Mouse (Mus musculus) layer of hippocampus, postnatal 10 days (tissue): Measurements from ENCODE around the gene Sp1. TPM values are rescaled to one million over a fixed set of nuclear protein-coding genes. Genes with fewer than 3 reads are reported as not detected.

Experiments
- DNase-seq, 2 experiments: peaks; one replicate each; pipeline ENCODE4 v3.0.0; 2021; ENCODE audit warnings: low spot score in 2 of 2
- total RNA-seq, 2 experiments: library from RNA; stranded (reverse); gene quantifications; 2 replicates each; pipeline ENCODE4 v1.2.3; 2021

Gene Sp1
- total RNA-seq, 2 experiments from 2014 or later, result 26.2 to 27.6 TPM

DNA sequence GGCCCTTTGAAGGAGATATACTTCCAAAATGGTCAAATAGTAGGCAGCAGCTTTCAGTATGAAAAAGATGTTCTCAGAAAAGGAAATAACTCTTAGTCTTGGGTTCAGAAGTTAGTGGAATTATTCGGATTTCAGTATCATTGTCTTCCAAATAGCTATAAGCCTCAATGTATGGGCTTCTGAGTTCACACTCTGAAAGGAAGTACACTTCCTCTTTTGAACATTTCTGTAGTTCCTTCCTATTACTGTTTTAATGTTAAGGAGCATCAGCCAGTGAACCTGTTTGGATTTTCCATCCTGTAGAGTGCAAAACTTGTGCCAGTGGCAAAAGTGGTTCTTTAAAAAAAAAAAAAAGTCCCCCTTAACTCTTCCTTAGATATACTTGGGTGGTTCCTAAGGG lies 26.1 kb downstream of the Sp1 start:
- no peak for DNase-seq

DNA sequence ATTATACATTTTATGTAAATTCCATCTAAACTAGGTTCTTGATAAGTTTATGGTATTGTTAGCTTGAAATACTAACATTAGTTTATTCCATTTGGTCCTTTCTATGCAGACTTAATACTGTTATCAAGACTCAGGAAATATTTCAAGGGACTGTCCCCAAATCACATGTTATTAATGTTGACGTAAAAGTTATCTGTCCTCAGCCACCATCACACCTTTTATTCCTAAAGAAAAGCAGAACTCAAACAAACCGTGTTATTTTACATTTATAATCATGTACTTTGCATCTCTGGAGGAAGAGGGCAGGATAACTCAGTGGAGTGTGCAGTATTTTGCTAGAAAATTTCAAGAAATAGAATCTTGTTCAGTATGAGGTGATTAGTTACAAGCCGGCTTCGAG lies 27.2 kb downstream of the Sp1 start:
- no peak for DNase-seq

DNA sequence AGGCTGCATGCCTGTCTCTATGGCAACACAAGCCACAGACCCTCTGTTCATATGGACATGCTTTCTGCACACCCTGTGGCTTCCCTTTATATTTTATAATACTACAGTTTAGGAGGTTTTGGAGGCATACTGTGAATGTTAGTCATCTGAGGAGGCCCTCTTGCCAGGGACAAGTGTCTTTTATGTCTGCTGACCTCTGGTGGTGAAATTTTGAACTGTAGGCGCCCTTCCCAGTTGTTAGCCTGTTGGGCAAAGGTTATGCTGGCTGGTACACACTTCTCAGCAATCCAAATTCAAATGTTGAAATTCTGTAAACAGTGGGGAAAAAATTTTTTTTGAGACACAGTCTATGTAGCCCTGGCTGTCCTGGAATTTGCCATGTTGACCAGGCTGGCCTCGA lies 36.5 kb downstream of the Sp1 start:
- peak; percentile 87 to 91 for DNase-seq

DNA sequence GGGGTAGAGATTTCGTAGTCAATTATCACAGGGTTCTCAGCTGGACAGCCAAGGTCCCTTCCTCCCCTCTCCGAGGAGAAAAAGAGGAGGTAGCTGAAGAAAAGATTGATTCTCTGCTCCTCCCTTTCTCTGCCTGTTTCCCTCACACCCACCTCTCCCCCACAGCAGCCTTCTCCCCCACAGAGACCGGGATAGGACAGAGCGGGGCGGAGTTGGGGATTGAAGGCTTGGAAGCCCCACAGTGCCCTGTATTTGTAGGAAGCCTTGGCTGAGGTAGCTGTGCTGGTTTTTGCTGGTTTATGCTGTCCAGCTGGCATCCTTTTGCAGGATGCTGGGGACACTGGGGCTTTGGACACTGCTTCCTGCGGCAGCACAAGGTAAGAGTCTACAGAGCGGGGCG lies 39.2 kb downstream of the Sp1 start, which contains the start of gene Amhr2:
Gene Amhr2 (plus strand): TSS at position 222 of the 400 bp plus-strand sequence.
- DNase-seq, result no peak

DNA sequence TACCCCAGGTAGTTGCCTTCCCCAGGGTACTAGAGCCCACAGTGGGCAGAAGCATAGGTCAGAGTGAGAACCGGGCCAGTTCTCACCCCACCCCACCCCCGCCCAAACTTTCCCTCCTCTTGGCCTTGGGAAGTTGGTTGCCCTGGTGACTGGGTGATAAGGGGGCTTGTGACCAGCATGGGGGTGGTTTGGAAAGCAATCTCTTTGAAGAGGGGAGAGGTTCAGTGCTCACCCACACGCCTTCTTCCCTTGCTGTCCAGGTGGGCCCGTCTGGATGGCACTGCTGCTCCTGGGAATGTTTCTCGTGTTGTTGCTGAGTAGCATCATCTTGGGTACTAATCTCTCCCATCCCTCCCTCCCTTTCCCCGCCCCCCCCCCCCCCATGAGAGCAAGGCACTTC lies 40.5 kb downstream of the Sp1 start:
- DNase-seq, result no peak

DNA sequence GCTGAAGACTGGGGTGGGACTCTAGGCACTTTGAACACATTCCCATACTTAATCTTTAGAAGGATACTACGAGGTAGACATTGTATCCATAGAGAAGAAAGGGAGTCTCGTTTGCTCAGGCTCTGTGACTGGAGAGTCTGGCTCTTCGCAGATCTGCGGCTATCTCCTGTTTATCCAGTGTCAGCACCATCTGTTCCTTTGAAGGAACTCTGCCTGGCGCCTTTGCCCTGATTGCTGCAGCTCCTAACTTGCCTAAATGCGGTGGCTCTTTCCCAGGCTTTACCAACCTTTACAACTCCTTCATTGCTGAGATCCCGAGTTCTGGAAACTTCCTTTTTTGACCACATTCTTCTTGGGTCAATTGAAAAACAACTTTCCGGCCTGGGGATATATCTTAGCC lies 43.4 kb downstream of the Sp1 start:
- no peak for DNase-seq

DNA sequence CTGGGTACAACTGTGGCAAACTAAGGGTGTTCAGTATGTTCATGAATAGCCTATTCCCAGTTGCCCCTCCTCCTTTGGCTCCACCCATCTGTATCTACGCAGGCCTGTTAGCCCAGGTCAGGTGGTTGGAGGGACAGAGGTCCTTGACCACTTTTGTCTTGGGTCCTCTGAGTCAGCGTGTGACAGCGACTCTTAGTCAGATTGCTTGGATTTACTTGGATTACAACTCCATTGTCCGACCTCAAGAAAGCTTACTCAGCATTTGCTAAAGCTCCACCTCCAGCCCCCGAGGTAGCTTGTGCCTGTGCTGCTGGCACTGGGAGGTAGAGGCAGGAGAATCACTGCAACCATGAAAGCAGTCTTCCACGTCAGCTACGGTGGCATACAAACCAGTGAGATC lies 45.0 kb downstream of the Sp1 start:
- DNase-seq, result no peak

GRCm38 (mm10) chr15:102451666-102452430 lies 45.9 kb downstream of the Sp1 start:
- no peak for DNase-seq

- no peak for DNase-seq
Measured at GRCm38 (mm10) chr15:102455993-102456392, 50.0 kb downstream of the Sp1 start.

DNA sequence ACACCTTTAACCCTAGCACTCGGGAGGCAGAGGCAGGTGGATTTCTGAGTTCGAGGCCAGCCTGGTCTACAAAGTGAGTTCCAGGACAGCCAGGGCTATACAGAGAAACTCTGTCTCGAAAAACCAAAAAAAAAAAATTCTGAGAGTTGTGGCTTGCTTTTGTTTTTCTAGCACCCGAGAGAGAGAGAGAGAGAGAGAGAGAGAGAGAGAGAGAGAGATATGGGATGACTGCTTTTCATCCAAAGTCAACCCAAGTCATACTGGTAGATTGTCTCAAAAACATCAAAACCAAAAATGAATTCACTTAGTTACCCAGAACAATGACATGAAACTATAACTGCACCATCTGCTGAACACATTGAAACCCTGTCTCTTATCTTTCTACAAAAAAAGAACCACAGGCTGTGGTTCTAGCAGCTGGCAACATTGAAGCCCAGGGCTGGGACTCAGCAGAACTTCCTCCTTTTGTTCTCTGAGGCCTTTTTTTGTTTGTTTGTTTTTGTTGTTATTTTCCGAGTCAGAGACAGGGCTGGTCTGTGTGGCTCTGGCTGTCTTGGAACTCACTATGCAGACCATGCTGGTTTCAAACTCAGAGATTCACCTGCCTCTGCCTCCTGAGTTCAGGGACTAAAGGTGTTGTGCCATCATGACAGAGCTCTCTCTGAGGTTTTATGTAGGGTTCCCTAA lies 52.2 kb downstream of the Sp1 start:
- DNase-seq, result no peak

DNA sequence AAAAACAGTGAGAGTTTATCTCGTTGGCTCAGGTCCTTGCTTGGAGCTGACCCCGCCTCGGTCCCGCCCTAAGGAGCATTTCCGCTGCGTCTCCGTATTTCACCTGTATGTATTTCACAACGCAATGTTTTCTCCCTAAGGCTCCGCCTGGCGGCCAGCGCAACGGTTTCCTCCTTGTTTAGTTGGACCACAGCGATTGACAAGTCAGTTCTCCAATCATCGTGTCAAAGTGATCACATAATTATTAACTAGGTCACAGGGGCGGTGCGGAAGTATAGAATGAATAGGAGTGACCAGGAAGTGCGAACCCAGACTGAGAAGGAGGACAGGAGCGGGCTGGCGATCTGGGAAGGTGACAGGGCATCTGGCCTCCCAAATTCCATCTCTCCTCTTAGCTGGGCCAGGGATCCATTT lies 53.0 kb downstream of the Sp1 start, which contains the start of gene Prr13:
Gene Prr13 (plus strand): TSS at position 125 of the 414 bp plus-strand sequence.
- DNase-seq, result peak; percentile 78 to 83

DNA sequence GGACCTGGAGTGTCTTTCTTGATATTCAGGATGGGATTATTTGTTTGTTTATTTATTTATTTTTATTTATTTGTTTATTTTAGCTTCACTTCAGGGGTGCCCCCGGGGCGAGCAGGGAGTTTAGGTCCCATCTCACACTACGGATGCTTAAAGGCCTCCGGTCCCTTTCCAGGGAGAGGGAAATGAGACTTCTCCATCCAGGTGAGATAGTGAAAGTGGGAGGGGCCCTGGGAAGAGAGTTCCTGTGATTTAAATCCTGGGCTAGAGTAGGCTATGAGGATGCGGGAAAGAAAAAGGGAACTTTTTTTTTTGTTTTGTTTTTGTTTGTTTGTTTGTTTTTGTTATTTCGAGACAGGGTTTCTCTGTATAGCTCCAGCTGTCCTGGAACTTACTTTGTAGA lies 53.4 kb downstream of the Sp1 start:
- no peak for DNase-seq

GRCm38 (mm10) chr15:102459847-102460246 lies 53.9 kb downstream of the Sp1 start:
- DNase-seq, result no peak

DNA sequence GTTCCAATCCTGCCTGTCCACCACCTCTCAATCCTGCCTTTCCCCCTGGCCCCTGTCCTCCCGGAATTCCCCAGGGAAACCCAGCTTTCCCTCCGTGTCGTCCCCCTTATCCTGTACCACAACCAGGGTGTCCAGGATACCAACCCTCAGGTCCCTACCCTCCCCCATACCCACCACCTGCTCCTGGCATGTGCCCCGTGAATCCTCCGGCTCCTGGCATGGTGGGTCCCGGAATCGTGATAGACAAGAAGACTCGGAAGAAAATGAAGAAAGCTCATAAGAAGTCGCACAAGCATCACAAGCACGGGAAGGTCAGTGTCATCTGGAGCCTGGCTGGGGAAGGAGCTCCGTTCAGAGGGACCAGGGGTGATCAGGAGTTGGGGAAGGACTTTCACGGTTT lies 54.5 kb downstream of the Sp1 start:
- no peak for DNase-seq

GRCm38 (mm10) chr15:102460971-102461370 lies 55.0 kb downstream of the Sp1 start:
- no peak for DNase-seq

GRCm38 (mm10) chr15:102461430-102462075 lies 55.6 kb downstream of the Sp1 start:
- no peak for DNase-seq

GRCm38 (mm10) chr15:102463666-102464065 lies 57.7 kb downstream of the Sp1 start:
- no peak for DNase-seq

DNA sequence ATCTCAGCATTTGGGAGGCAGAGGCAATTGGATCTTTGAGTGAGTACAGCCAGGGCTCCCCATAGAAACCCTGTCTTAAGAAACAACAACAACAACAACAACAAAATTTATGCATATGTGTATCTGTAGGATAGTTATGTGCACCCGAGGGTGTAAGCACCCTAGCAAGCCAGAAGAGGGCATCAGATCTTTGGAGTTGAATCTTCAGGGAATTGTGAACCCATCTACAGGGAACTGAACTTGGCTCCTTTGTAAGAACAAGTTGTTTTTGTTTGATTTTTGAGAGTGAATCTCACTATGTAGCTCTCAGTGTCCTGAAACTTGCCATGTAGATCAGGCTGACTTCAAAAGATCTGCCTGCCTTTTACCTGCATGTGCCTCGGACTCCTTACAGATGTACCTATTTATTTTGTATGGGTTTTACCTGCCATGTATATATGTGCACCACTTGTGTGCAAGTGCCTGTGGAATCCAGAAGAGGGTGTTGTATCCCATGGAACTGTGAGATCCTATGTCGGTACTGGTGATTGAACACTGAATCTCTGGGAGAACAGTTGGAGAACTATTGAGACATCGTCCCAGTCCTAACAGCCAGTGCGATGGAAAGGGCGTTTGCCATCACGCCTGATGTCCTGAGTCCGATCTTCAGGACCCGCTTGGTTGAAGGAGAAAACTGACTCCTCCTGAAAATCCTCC lies 62.9 kb downstream of the Sp1 start:
- DNase-seq, result no peak

DNA sequence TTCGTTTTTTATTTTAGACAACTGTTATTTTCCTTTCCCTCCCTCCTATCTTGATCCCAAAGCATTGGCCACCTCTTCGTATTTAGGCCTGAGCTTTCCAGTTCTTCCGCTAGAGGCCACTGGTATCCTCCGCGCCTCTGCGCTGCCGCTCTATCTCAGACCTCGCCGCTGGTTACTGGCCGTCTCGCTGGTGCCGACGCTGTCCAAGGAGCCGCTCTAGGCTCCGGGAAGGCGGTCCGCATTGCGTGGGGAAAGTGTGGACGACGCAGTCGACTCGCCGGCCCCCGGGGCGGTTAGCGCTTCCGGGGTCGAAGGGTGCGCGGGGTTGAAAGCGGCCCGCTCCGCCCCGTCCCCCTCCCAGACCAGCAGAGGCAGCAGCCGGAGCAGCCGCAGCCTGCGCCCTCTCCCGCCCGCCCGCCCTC lies 64.3 kb downstream of the Sp1 start, which contains the start of gene Pcbp2:
Gene Pcbp2 (plus strand): TSS at position 357 of the 422 bp plus-strand sequence.
- peak; percentile 93 to 96 for DNase-seq

DNA sequence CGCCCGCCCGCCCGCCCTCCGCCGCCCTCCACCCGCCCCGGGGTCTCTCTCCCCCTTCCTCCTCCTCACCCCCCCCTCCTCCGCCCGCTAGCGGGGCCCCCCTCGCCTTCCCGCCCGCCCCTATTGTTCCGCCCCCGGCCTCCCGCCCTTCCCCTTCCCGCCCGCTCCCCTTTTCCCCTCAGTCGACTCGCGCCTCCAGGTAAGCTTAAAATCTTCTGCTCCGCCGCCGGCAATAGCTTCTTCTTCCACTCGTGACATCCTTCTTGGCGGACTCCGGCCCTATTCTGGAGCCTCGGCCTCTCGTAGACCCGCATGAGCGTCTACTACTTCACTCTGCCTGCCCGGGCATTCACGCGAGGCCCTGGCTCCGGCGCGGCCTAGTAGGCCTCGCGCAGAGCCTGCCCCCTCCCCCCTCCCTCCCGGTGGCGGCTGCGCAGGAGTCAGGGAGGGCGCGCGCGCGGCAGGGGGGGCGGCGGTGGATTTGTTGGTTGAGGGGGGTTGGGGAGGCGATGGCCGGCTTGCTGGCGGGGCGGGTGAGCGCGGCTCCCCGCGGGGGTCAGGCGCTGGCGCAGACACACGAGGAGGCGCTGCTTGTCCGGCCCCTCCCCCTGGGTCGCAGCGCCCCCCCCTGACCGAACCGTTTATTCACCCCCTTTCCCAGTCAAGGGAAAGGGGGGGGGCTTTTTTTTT lies 64.8 kb downstream of the Sp1 start:
- peak; percentile 81 to 86 for DNase-seq

- DNase-seq, result no peak
Measured at GRCm38 (mm10) chr15:102471295-102471645, 65.3 kb downstream of the Sp1 start.
